Mouse (Mus musculus): ENCODE measurements around the gene Krtap16-1.

- TF ChIP-seq CTCF (IDR thresholded peaks at IDR 0.05; ENCODE audit: insufficient read depth, low read depth, low read length) (no peak), POLR2A (IDR thresholded peaks at IDR 0.05; ENCODE audit: insufficient read depth, low read depth, low read length) (no peak)
Measured at GRCm38 (mm10) chr11:99993620-99994383, 7.4 kb upstream of the Krtap16-1 start, which contains the start of gene Krtap17-1.
